Mouse (Mus musculus): ENCODE data around the gene Il4ra. TPM values are rescaled to one million over a fixed set of nuclear protein-coding genes. Genes with fewer than 3 reads are reported as not detected.

Gene Il4ra
- polyA plus RNA-seq, 1 experiment from 2014 or later, result 11.4 TPM

DNA sequence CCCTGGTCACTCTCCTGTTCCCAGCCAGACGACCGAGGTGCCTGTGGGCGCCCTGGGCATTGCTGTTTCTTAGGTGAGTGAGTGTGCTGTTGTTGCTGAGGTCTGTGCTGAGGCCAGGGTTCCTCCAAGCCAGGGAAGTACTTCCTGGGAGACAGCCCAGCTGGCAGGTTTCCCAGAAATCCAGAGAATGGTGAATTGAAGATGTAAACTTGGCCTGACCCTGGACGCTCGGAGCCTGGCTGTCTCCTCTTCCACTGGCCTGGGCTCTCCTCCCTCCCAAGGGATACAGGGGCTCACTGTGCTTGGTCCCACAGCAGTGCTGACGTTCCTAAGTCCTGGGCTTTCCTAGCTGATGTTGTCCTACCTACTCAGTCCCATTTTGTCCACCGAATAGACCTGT lies 25.1 kb downstream of the Il4ra start:
- Histone ChIP-seq H3K4me2 (no peak overlapping the region), H3K4me1 (peaks cover 29% of the 10 kb centered on the region), H3K27me3 (no peaks in the 10 kb centered on the region), H3K9ac (no peak overlapping the region), H3K9me3 (no peaks in the 10 kb centered on the region), H3K4me3 (no peak overlapping the region), H3K27ac (no peak overlapping the region), H3K36me3 (0 out of 2 replicates have a peak, but pooled peaks cover 6% of the 10 kb centered on the region)
- ATAC-seq (ENCODE audit: insufficient number of reproducible peaks, low FRiP score, low TSS enrichment, low read depth), result no peak
- WGBS, result 62% methylated on average over 7 of the region's 7 CpGs

DNA sequence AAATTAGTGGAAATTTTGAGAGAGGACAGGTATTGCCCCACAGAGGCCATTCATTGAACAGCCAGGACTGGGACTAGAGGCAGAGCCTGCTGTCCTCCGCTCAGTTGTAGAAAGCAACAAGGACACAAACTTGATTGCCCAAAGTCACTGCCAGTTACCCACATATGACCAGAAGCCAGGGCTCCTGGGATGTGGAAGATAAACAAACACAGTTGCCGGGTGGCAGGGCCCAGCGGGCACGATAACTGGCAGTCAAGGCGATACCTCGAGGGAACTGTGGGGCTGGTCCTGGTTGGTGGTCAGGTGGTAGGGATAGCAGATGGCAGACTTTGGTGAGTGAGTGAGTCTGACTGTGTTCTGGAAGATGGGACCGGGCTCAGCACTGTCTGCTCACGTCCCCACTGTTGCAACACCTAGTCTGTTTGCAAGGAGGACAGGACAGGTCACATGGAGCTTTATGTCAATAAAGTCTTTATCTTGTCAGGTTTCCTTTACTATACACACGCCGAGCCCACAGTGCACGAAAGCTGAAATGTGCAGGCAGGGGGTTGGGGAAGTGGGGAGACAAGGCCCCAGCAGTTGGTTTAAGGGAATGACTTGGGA lies 25.7 kb downstream of the Il4ra start:
- Histone ChIP-seq H3K9me3 (no peaks in the 10 kb centered on the region), H3K4me2 (no peak overlapping the region), H3K4me1 (peaks cover 29% of the 10 kb centered on the region), H3K36me3 (0 out of 2 replicates have a peak, but pooled peaks cover 6% of the 10 kb centered on the region), H3K9ac (no peak overlapping the region), H3K27me3 (no peaks in the 10 kb centered on the region), H3K4me3 (no peak overlapping the region), H3K27ac (no peak overlapping the region; the same call in 1 of the 2 replicates)
- no peak for ATAC-seq (ENCODE audit: insufficient number of reproducible peaks, low FRiP score, low TSS enrichment, low read depth)
- 83% methylated on average over 11 of the region's 11 CpGs for WGBS

DNA sequence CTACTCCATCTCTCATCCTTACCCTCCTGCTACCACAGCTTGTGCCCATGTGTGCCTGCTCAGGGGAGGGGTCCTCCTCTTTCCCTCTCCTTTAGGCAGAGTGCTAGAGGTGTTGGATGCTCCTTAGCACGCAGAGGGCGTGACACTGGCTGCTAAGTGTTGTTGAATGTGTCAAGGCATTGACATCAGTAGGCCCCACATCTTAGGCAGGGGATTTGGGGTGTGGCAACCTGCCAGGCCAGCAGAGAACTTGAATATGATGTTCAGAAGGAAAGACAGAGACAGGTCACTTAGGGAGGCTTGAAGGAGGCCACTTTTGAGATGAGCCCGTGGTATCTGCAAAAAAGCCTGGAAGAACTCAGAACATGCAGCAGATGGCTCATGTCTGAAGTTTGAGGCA lies 26.2 kb downstream of the Il4ra start:
- no peak overlapping the region for H3K4me3 ChIP-seq
- ATAC-seq (ENCODE audit: insufficient number of reproducible peaks, low FRiP score, low TSS enrichment, low read depth), result no peak
- H3K27ac ChIP-seq, result no peak overlapping the region; the same call in 1 of the 2 replicates
- H3K27me3 ChIP-seq, result no peaks in the 10 kb centered on the region
- 69% methylated on average over 3 of the region's 3 CpGs for WGBS
- no peaks in the 10 kb centered on the region for H3K9me3 ChIP-seq
- no peak overlapping the region for H3K4me2 ChIP-seq
- no peak overlapping the region for H3K9ac ChIP-seq
- 0 out of 2 replicates have a peak, but pooled peaks cover 6% of the 10 kb centered on the region for H3K36me3 ChIP-seq
- H3K4me1 ChIP-seq, result peaks cover 29% of the 10 kb centered on the region

DNA sequence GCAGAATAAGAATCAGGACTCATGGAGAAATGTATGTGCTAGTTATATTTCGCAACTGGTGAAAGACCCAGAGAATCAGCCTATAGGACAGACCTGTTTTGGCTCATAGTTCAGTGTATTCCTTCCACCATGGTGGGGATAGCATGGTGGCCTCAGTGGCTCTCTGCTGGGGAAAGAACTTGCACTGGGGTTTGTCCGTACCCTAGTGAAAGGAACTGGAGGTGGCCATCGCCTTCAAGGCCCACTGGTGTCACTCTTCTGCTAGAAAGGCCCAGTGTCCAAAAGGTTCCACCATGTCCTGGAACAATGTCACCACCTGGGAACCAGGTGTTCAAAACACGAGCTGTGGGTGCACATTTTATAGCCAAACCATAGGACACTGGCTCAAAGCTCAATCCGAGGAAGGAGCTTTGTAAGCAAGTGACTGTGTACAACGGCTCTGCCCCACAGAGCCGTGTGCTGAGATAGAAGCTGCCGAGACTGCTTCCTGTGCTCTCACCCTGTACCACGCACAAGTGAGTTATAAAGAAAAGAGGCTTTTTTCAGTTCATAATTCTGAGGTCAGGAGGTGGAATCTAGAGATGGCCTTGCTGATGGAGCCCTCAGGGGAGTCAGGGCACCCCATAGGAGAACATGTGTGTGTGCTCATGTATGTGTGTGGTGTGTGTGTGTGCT lies 27.8 kb downstream of the Il4ra start:
- ATAC-seq (ENCODE audit: insufficient number of reproducible peaks, low FRiP score, low TSS enrichment, low read depth), result no peak
- WGBS, result 73% methylated on average over 9 of the region's 9 CpGs
- no peaks in the 10 kb centered on the region for H3K27me3 ChIP-seq

DNA sequence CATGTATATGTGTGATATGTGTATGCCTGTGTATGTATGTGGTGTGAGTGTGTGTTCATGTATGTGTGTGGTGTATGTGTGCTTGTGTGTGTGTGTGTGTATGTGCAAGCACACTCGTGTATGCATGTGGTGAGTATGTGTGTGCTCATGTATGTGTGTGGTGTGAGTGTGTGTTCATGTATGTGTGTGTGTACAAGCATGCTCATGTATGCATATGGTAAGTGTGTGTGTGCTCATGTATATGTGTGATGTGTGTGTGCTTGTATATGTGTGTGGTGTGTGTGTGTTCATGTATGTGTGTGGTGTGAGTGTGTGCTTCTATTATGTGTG lies 28.3 kb downstream of the Il4ra start:
- no peak overlapping the region for H3K27ac ChIP-seq
- H3K9me3 ChIP-seq, result no peaks in the 10 kb centered on the region
- no peak for ATAC-seq (ENCODE audit: insufficient number of reproducible peaks, low FRiP score, low TSS enrichment, low read depth)
- H3K9ac ChIP-seq, result no peak overlapping the region
- peaks cover 29% of the 10 kb centered on the region for H3K4me1 ChIP-seq
- WGBS, result 83% methylated on average over 1 of the region's 1 CpGs
- no peak overlapping the region for H3K4me3 ChIP-seq
- H3K27me3 ChIP-seq, result no peaks in the 10 kb centered on the region
- H3K36me3 ChIP-seq, result 0 out of 2 replicates have a peak, but pooled peaks cover 2% of the 10 kb centered on the region
- no peak overlapping the region for H3K4me2 ChIP-seq

More for the DNA sequence above, 27.8 kb downstream of the Il4ra start:
- peaks cover 29% of the 10 kb centered on the region for H3K4me1 ChIP-seq
- no peak overlapping the region for H3K4me3 ChIP-seq
- H3K36me3 ChIP-seq, result 0 out of 2 replicates have a peak, but pooled peaks cover 2% of the 10 kb centered on the region
- no peak overlapping the region for H3K4me2 ChIP-seq
- no peaks in the 10 kb centered on the region for H3K9me3 ChIP-seq
- H3K27ac ChIP-seq, result no peak overlapping the region
- no peak overlapping the region for H3K9ac ChIP-seq

DNA sequence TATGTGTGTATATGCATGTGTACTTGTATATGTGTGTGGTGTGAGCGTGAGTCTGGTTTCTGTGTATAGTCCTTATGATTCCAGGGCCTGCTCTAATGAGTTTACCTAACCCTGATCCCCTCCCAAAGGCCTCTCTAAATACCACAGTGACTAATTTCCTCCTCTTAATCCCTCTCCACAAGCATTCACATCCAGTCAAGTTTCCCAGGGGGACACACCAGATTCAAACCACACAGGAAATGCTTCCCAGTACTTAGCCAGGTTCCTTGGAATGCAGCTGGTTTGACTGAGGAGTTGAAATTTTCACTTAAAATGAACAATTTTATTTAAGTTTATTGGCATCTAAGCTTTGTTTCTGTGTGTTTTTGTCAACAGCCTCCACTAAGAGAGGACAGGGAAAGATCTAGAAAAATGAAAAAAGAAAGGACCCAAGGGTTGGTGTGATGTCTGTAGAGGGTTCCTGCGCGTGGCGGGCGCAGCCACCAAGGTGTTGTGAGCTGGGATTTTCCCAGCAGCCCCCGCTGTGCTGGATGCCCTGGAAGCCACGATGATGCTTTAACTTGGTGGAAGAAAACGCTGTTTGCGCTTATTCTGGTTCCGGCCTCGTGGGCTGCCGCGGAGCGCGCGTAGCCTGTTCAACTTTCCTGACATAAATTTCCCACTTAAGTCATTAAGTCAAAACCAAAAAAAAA lies 28.9 kb downstream of the Il4ra start:
- Histone ChIP-seq H3K4me3 (peak overlapping the region; percentile 36), H3K4me1 (peaks cover 27% of the 10 kb centered on the region), H3K4me2 (peak overlapping the region; percentile 84), H3K27me3 (no peaks in the 10 kb centered on the region), H3K9me3 (no peaks in the 10 kb centered on the region), H3K27ac (no peak overlapping the region), H3K9ac (peak overlapping the region; percentile 21; the same call in 1 of the 2 replicates), H3K36me3 (0 out of 2 replicates have a peak, but pooled peaks cover 2% of the 10 kb centered on the region)
- no peak for ATAC-seq (ENCODE audit: insufficient number of reproducible peaks, low FRiP score, low TSS enrichment, low read depth)
- 8% methylated on average over 16 of the region's 16 CpGs for WGBS

DNA sequence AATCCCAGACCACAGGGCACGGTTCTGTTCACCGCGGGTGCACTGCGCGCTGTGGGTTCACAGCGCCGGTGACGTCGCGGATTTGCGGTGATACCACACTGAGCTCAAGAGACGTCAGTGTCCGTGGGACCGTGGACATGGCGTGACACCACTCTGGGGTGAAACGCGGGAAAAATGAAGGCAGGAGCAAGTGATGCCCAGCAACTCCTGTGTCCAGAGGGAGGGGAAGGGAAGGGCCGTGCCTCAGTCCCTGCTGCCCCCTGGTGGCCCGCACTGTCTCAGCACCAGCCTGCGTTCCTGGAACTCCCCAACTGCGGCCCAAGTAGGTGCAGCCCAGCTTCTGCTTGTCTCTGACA lies 29.4 kb downstream of the Il4ra start:
- peak; percentile 45; the same call in 1 of the 2 replicates for ATAC-seq (ENCODE audit: insufficient number of reproducible peaks, low FRiP score, low TSS enrichment, low read depth)
- Histone ChIP-seq H3K4me3 (peak overlapping the region; percentile 36), H3K9me3 (no peaks in the 10 kb centered on the region), H3K27me3 (no peaks in the 10 kb centered on the region), H3K4me2 (peak overlapping the region; percentile 84), H3K4me1 (peaks cover 21% of the 10 kb centered on the region), H3K9ac (peak overlapping the region; percentile 21; the same call in 1 of the 2 replicates), H3K27ac (no peak overlapping the region), H3K36me3 (0 out of 2 replicates have a peak, but pooled peaks cover 2% of the 10 kb centered on the region)
- WGBS, result 2% methylated on average over 21 of the region's 21 CpGs

DNA sequence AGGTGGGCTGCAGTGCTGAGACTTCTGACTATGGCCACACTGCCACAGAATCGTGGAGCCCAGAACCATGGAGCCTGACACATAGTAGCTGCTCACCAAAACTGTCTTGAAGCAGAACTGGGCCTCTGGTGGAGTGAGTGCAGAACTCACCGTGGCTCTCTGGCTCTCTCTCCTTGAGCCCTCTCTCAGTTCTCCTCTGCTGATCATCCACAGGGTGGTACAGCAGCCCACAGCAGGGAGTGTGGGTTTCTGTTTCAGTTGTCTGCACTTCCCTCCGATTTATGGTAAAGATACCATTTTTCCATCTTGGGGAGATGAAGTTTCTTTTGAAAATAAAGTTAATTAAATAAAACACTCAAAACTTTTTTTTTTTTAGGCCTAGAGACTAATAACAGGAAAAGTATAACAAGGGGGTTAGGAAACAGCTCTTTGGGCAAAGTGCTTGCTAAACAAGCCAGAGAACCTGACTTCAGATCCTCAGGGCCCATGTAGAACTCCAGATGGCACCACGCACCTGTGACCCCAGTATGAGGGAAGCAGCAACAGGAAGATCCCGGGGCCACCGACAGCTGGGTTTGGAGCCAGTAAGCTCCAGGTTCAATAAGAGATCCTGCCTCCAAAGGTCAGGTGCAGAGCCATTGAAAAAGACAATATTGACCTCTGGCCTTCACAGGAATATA lies 31.5 kb downstream of the Il4ra start:
- peaks cover 11% of the 10 kb centered on the region for H3K4me1 ChIP-seq
- H3K36me3 ChIP-seq, result no peaks in the 10 kb centered on the region
- H3K9me3 ChIP-seq, result no peaks in the 10 kb centered on the region
- 74% methylated on average over 6 of the region's 6 CpGs for WGBS
- no peak for ATAC-seq (ENCODE audit: insufficient number of reproducible peaks, low FRiP score, low TSS enrichment, low read depth)
- no peak overlapping the region for H3K4me3 ChIP-seq
- no peak overlapping the region for H3K27ac ChIP-seq
- no peak overlapping the region for H3K4me2 ChIP-seq
- no peak overlapping the region for H3K9ac ChIP-seq
- no peaks in the 10 kb centered on the region for H3K27me3 ChIP-seq

DNA sequence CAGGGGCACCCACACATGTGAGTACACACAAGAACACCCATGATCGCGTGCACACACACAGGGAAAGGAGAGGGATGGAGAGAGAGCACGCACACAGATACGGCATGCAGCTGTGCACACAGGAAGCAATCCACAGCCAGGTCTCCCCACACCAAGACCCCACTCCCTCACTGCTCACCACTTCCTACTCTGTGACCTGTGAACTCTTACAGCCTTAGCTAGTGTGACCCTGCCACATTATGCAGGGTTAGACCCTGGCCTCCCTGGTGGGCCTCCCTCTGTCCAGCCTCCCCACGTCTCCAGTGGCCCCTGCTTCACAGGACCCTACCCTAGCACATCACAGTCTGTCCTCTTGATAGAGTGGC lies 32.1 kb downstream of the Il4ra start:
- Histone ChIP-seq H3K9me3 (no peaks in the 10 kb centered on the region), H3K9ac (no peak overlapping the region), H3K36me3 (no peaks in the 10 kb centered on the region), H3K27ac (no peak overlapping the region), H3K4me2 (no peak overlapping the region), H3K27me3 (no peaks in the 10 kb centered on the region), H3K4me1 (peaks cover 11% of the 10 kb centered on the region), H3K4me3 (no peak overlapping the region)
- no peak for ATAC-seq (ENCODE audit: insufficient number of reproducible peaks, low FRiP score, low TSS enrichment, low read depth)
- 84% methylated on average over 5 of the region's 5 CpGs for WGBS

DNA sequence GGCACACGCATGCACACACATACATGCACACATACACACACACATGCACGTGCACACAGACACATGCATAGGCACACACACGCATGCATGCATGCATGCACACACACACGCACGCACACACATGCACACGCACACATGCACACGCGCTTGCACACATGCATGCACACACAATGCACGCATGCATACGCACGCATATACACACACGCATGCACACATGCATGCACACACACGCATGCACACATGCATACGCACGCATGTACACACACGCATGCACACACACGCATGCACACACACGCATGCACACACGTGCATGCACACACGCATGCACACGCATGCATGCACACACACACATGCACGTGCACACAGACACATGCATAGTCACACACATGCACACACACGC lies 34.4 kb downstream of the Il4ra start:
- Histone ChIP-seq H3K36me3 (no peaks in the 10 kb centered on the region), H3K9ac (no peak overlapping the region), H3K27me3 (no peaks in the 10 kb centered on the region), H3K4me3 (no peak overlapping the region), H3K27ac (no peak overlapping the region), H3K9me3 (no peaks in the 10 kb centered on the region), H3K4me2 (no peak overlapping the region), H3K4me1 (0 out of 2 replicates have a peak, but pooled peaks cover 3% of the 10 kb centered on the region)
- ATAC-seq (ENCODE audit: insufficient number of reproducible peaks, low FRiP score, low TSS enrichment, low read depth), result no peak
- WGBS, result 96% methylated on average over 23 of the region's 23 CpGs

DNA sequence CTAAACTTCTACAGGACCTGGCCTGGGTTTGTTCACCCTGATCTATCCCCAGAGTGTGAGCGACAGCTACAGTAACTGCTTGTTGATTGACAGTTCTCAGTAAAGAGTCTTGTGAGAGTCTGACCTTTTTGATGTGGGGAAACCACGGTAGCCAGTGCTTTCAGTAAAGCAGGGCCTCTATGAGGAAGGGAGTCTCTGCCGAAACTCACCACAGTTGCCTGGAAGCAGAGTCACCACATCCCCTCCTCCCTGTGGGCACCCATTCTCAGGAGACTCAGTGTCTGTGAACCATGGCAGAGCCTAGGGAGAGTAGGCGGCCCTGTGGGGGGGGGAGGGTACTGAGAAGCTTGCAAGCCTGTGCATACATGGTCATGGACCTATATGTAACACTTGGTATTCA lies 36.8 kb downstream of the Il4ra start:
- Histone ChIP-seq H3K4me1 (no peaks in the 10 kb centered on the region), H3K4me3 (no peak overlapping the region), H3K27ac (no peak overlapping the region), H3K9me3 (no peaks in the 10 kb centered on the region), H3K27me3 (no peaks in the 10 kb centered on the region), H3K36me3 (no peaks in the 10 kb centered on the region), H3K9ac (no peak overlapping the region), H3K4me2 (no peak overlapping the region)
- WGBS, result 74% methylated on average over 4 of the region's 4 CpGs
- no peak for ATAC-seq (ENCODE audit: insufficient number of reproducible peaks, low FRiP score, low TSS enrichment, low read depth)

DNA sequence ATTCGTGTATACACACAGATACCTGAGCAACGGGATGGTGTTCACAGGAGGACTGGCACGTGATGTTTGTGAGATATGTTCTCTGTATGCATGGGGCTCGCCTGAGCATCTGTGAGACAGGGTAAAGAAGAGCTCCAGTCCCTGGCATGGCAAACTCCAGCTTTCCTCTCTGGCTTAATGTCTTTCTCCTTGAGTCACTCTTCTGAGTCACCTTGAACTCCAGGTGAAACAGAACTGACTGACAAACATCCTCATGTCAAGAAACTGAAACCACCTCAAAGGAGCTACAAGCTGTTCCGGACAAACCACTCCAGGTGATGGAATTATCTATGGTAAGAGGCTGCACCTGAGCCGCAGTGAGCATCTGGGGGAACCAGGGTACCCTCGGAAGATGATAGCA lies 38.0 kb downstream of the Il4ra start:
- 83% methylated on average over 7 of the region's 7 CpGs for WGBS
- H3K9ac ChIP-seq, result no peak overlapping the region
- no peak overlapping the region for H3K4me2 ChIP-seq
- no peaks in the 10 kb centered on the region for H3K9me3 ChIP-seq
- no peak for ATAC-seq (ENCODE audit: insufficient number of reproducible peaks, low FRiP score, low TSS enrichment, low read depth)
- no peaks in the 10 kb centered on the region for H3K27me3 ChIP-seq
- no peak overlapping the region for H3K4me3 ChIP-seq
- H3K36me3 ChIP-seq, result no peaks in the 10 kb centered on the region
- no peaks in the 10 kb centered on the region for H3K4me1 ChIP-seq
- H3K27ac ChIP-seq, result no peak overlapping the region

Data from limb, embryonic 15.5 days (tissue).